Mouse (Mus musculus) spleen, adult 18-20 months (tissue): Measurements from ENCODE around the gene Scn4a.

Source experiments
- DNase-seq, 2 experiments: peaks; one replicate each; pipeline ENCODE4 v3.0.0; 2022; ENCODE audit warnings: mixed read lengths in 2 of 2

Gene Scn4a

GRCm38 (mm10) chr11:106313533-106313932 lies 39.6 kb downstream of the Scn4a start:
- DNase-seq = peak; percentile 56 to 68

- DNase-seq = peak; percentile 74 to 76
These were observed 43.0 kb downstream of the Scn4a start for GRCm38 (mm10) chr11:106310123-106310522.

GRCm38 (mm10) chr11:106308162-106308561 lies 44.9 kb downstream of the Scn4a start:
- peak; percentile 74 to 87 for DNase-seq

GRCm38 (mm10) chr11:106307432-106307831 lies 45.7 kb downstream of the Scn4a start:
- DNase-seq = no peak

- peak in 1 of 2 experiments; percentile 16 for DNase-seq
These were observed 46.3 kb downstream of the Scn4a start for GRCm38 (mm10) chr11:106306758-106307157.

- no peak for DNase-seq
These were observed 47.1 kb downstream of the Scn4a start for GRCm38 (mm10) chr11:106306065-106306385.

- DNase-seq = peak; percentile 40 to 51
These were observed 47.6 kb downstream of the Scn4a start for GRCm38 (mm10) chr11:106305348-106306064.

GRCm38 (mm10) chr11:106302634-106303033 lies 50.5 kb downstream of the Scn4a start:
- DNase-seq = peak; percentile 57 to 77

- DNase-seq = no peak
These were observed 51.3 kb downstream of the Scn4a start, which contains the start of gene Gh for GRCm38 (mm10) chr11:106301765-106302164. TSS of gene Gh (minus strand) at chr11:106301865.

- no peak for DNase-seq
These were observed 61.2 kb downstream of the Scn4a start for GRCm38 (mm10) chr11:106291861-106292260.

GRCm38 (mm10) chr11:106290376-106290775 lies 62.7 kb downstream of the Scn4a start:
- no peak for DNase-seq

GRCm38 (mm10) chr11:106289369-106289768 lies 63.7 kb downstream of the Scn4a start:
- no peak for DNase-seq

GRCm38 (mm10) chr11:106286987-106287386 lies 66.1 kb downstream of the Scn4a start:
- no peak for DNase-seq

- no peak for DNase-seq
These were observed 66.9 kb downstream of the Scn4a start for GRCm38 (mm10) chr11:106286206-106286605.

GRCm38 (mm10) chr11:106284126-106284525 lies 69.0 kb downstream of the Scn4a start:
- no peak for DNase-seq

- no peak for DNase-seq
These were observed 69.7 kb downstream of the Scn4a start for GRCm38 (mm10) chr11:106283371-106283770.

- DNase-seq = no peak
These were observed 70.6 kb downstream of the Scn4a start for GRCm38 (mm10) chr11:106282452-106282851.

GRCm38 (mm10) chr11:106276454-106276853 lies 76.6 kb downstream of the Scn4a start, which contains the start of gene Tcam1:
TSS of gene Tcam1 (plus strand) at chr11:106276672.
- DNase-seq = peak; percentile 84 to 95

GRCm38 (mm10) chr11:106274971-106275411 lies 78.1 kb downstream of the Scn4a start:
- DNase-seq = no peak

GRCm38 (mm10) chr11:106274374-106274773 lies 78.7 kb downstream of the Scn4a start:
- no peak for DNase-seq

- DNase-seq = no peak
These were observed 79.3 kb downstream of the Scn4a start for GRCm38 (mm10) chr11:106273811-106274210.

GRCm38 (mm10) chr11:106273311-106273684 lies 79.8 kb downstream of the Scn4a start:
- DNase-seq = no peak

GRCm38 (mm10) chr11:106272644-106273310 lies 80.3 kb downstream of the Scn4a start, which contains the start of gene Smarcd2:
TSS of gene Smarcd2 (minus strand) at chr11:106272972.
- peak; percentile 98 to 99 for DNase-seq
